In the genomic region with DNA sequence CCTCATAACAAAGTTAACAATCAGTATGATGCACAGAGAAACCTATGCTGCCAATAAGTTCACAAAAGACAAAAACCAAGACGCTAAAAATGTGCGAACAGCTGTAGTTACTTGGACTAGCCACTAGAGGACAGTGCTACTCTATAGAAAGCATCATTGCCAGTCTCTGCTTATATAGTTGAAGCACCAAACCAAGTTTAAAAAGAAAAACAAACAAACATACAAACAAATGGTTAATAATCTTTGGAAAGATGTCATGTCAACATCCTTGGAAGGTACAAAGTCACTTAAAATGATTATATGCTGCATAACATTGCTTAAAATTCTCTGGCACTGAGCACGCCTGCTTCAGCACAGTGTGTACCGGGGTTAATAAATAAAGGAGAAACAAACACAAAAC, we compare ENCODE assay signal across 9 mouse cellular contexts. TPM values are rescaled to one million over a fixed set of nuclear protein-coding genes. Genes with fewer than 3 reads are reported as not detected.
DNase-seq lines count a peak whose midpoint lies in the region; ATAC-seq and TF ChIP-seq lines count a peak whose summit lies in the region.
"Had no signal": no experiment of that assay in that cellular context is flagged by ENCODE, and none has a peak within 500 bp of the region (broad histone marks: within the 10 kb centered on the region; RNA-seq: fewer than 3 reads in every experiment).

No protein-coding gene starts in this region.

- WGBS in heart, postnatal 0 days: 46% methylated on average over 4 of the region's 4 CpGs
- WGBS in heart, adult 2 months: 46% methylated on average over 4 of the region's 4 CpGs
- 36% methylated on average over 4 of the region's 4 CpGs for WGBS in intestine, postnatal 0 days

- no peak overlapping the region for H3K9ac ChIP-seq in heart, postnatal 0 days (replicated peaks; ENCODE audit: low read depth, low read length)
- no peak overlapping the region for H3K9ac ChIP-seq in heart, adult 2 months (ENCODE audit: low read depth, low read length)
- no peak overlapping the region for H3K9ac ChIP-seq in intestine, postnatal 0 days (ENCODE audit: low read depth, low read length)
- H3K9ac ChIP-seq: heart, embryonic 13.5 days had no signal

- peaks cover 12% of the 10 kb centered on the region for H3K27me3 ChIP-seq in heart, postnatal 0 days (ENCODE audit: control insufficient read depth, insufficient read depth, low read length)
- no peaks in the 10 kb centered on the region; the same call in 1 of the 2 replicates for H3K27me3 ChIP-seq in heart, adult 2 months (ENCODE audit: control insufficient read depth, insufficient read depth, low read length)
- peaks cover 6% of the 10 kb centered on the region; the same call in 1 of the 2 replicates for H3K27me3 ChIP-seq in intestine, postnatal 0 days (replicated peaks; ENCODE audit: control insufficient read depth, insufficient read depth, low read length)

- no peaks in the 10 kb centered on the region for H3K79me2 ChIP-seq in heart, adult 2 months (replicated peaks; ENCODE audit: control insufficient read depth, insufficient read depth, low read length)

- H3K4me3 ChIP-seq in heart, postnatal 0 days (ENCODE audit: low read depth, low read length): no peak overlapping the region
- no peak overlapping the region for H3K4me3 ChIP-seq in heart, adult 2 months
- H3K4me3 ChIP-seq in intestine, postnatal 0 days (ENCODE audit: low read depth, low read length): no peak overlapping the region
- H3K4me3 ChIP-seq: heart, embryonic 13.5 days had no signal

- H3K36me3 ChIP-seq in heart, postnatal 0 days (replicated peaks; ENCODE audit: control insufficient read depth, insufficient read depth, low read length): no peaks in the 10 kb centered on the region
- H3K36me3 ChIP-seq in heart, adult 2 months (ENCODE audit: control insufficient read depth, insufficient read depth, low read length): no peaks in the 10 kb centered on the region
- no peaks in the 10 kb centered on the region for H3K36me3 ChIP-seq in intestine, postnatal 0 days (ENCODE audit: control insufficient read depth, insufficient read depth)
- H3K36me3 ChIP-seq: heart, embryonic 13.5 days had no signal

- no peak for TF ChIP-seq POLR2A in heart, adult 2 months (IDR thresholded peaks at IDR 0.05; ENCODE audit: insufficient read depth, low read depth, low read length)

- intact Hi-C loops in heart, adult 2 months (cut with DNase I): loop anchor here (2.0 kb wide), 1 partner anchor 190 kb away; no protein-coding TSS in a partner anchor

- no peak for ATAC-seq in heart, postnatal 0 days (ENCODE audit: insufficient read depth, low read depth)
- ATAC-seq in intestine, postnatal 0 days: no peak

- TF ChIP-seq EP300 in heart, postnatal 0 days (IDR thresholded peaks at IDR 0.05; ENCODE audit: low read depth): no peak
- no peak for TF ChIP-seq EP300 in heart, adult 2 months (IDR thresholded peaks at IDR 0.05; ENCODE audit: insufficient read depth, low read depth, low read length)

- H3K4me2 ChIP-seq in heart, postnatal 0 days (ENCODE audit: low read depth, low read length): no peak overlapping the region
- no peak overlapping the region for H3K4me2 ChIP-seq in intestine, postnatal 0 days (replicated peaks; ENCODE audit: low read depth)
- H3K4me2 ChIP-seq: heart, embryonic 13.5 days had no signal

- 0 out of 2 replicates have a peak, but pooled peaks cover 6% of the 10 kb centered on the region for H3K4me1 ChIP-seq in heart, postnatal 0 days (ENCODE audit: control insufficient read depth, insufficient read depth)
- no peaks in the 10 kb centered on the region for H3K4me1 ChIP-seq in heart, adult 2 months (ENCODE audit: control insufficient read depth, insufficient read depth, low read length)
- H3K4me1 ChIP-seq in intestine, postnatal 0 days (replicated peaks; ENCODE audit: control insufficient read depth, insufficient read depth, low read length): no peaks in the 10 kb centered on the region

- H3K9me3 ChIP-seq in heart, postnatal 0 days (replicated peaks; ENCODE audit: control insufficient read depth, low read length): no peaks in the 10 kb centered on the region
- no peaks in the 10 kb centered on the region for H3K9me3 ChIP-seq in intestine, postnatal 0 days (ENCODE audit: control insufficient read depth)
- H3K9me3 ChIP-seq: heart, embryonic 13.5 days had no signal

- peak; percentile 98 for TF ChIP-seq CTCF in heart, postnatal 0 days (IDR thresholded peaks at IDR 0.05; ENCODE audit: low read depth)
- TF ChIP-seq CTCF in heart, adult 2 months (IDR thresholded peaks at IDR 0.05): no peak
- peak; percentile 95 for TF ChIP-seq CTCF in intestine, postnatal 0 days (IDR thresholded peaks at IDR 0.05; ENCODE audit: low read depth)

- H3K27ac ChIP-seq in heart, postnatal 0 days (ENCODE audit: low read depth): no peak overlapping the region
- no peak overlapping the region for H3K27ac ChIP-seq in heart, adult 2 months
- H3K27ac ChIP-seq in intestine, postnatal 0 days (ENCODE audit: low read depth, low read length): no peak overlapping the region
- H3K27ac ChIP-seq: heart, embryonic 13.5 days had no signal

- peak; percentile 57 for DNase-seq in heart, postnatal 0 days (ENCODE audit: low spot score)
- no peak for DNase-seq in heart, adult 2 months
- DNase-seq in A20 (ENCODE audit: low read depth, low spot score): peak; percentile 9
- DNase-seq in cerebellum, adult 9-10 months: peak; percentile 84
- DNase-seq in urinary bladder, adult 18-20 months (ENCODE audit: low spot score in 2 of 2): no peak
- DNase-seq in gastrocnemius, postnatal 25 days: no peak
- DNase-seq in spleen, postnatal 36 days (ENCODE audit: low spot score in 2 of 2): no peak

RNA-seq across cellular contexts. Expression of gene Lrrtm3, which starts 5.6 kb away (rescaled TPM):
- total RNA-seq in heart, postnatal 0 days (2014; rRNA removed; ENCODE audit: low replicate concordance): not detected in 2 replicates
- polyA plus RNA-seq in heart, postnatal 0 days (2015; fragmentation: Nextera tagmentation; extraction: Ambion mirVana): 0.63 and 0.65 TPM in 2 replicates
- total RNA-seq in heart, adult 2 months (2021): under 1 TPM; 0.08 to 0.14 TPM
- polyA plus RNA-seq in heart, adult 2 months (2012; rRNA removed): 0.15 and 0.43 TPM in 2 replicates
- 1.4 and 1.6 TPM in 2 replicates for polyA plus RNA-seq in intestine, postnatal 0 days (2015; fragmentation: Nextera tagmentation; extraction: Ambion mirVana)
- total RNA-seq in gastrocnemius, postnatal 25 days (2021): under 1 TPM in 1 of 2 experiments, not detected in 1; 0.19 TPM

Comparison
In these comparisons a context has a peak if more than half of its experiments do, and no peak if none do; other contexts are left out.
1. DNase-seq: peak in heart, postnatal 0 days (single experiment), A20 (single experiment) and cerebellum, adult 9-10 months (single experiment); none in heart, adult 2 months (0 of 2), urinary bladder, adult 18-20 months (0 of 2), gastrocnemius, postnatal 25 days (single experiment) and spleen, postnatal 36 days (0 of 2).